Comparison of ENCODE assay signal across 8 mouse cellular contexts in genomic region chr6:120835474-120836374, GRCm38 (mm10). TPM values are rescaled to one million over a fixed set of nuclear protein-coding genes. Genes with fewer than 3 reads are reported as not detected.
DNase-seq lines count a peak whose midpoint lies in the region; ATAC-seq lines count a peak whose summit lies in the region.

Gene Bcl2l13 (plus strand): TSS chr6:120836212.

- no peaks in the 10 kb centered on the region for H3K27me3 ChIP-seq in hindbrain, embryonic 11.5 days (ENCODE audit: control insufficient read depth, insufficient read depth, low read length)

- H3K4me2 ChIP-seq in hindbrain, embryonic 11.5 days (replicated peaks; ENCODE audit: low read depth, low read length), result peak within 1 kb of the TSS; percentile 68

- no peaks in the 10 kb centered on the region for H3K36me3 ChIP-seq in hindbrain, embryonic 11.5 days (ENCODE audit: control insufficient read depth, insufficient read depth, low read length)

- WGBS in hindbrain, embryonic 11.5 days, result 6% methylated on average over 40 of the region's 40 CpGs

- H3K4me1 ChIP-seq in hindbrain, embryonic 11.5 days (replicated peaks; ENCODE audit: control insufficient read depth, insufficient read depth, low read length), result no peaks in the 10 kb centered on the region

- H3K4me3 ChIP-seq in hindbrain, embryonic 11.5 days (ENCODE audit: low read depth, low read length), result peak within 1 kb of the TSS; percentile 91

- ATAC-seq in hindbrain, embryonic 11.5 days (ENCODE audit: low FRiP score), result peak; percentile 94

- DNase-seq in MEL-GATA-1-ER (ENCODE audit: extremely low read depth, low read depth), result peak; percentile 81
- DNase-seq in cerebellum, adult 9-10 months, result peak; percentile 94
- DNase-seq in frontal cortex, adult 2 months (ENCODE audit: extremely low spot score in 1 of 2, low spot score in 1 of 2), result peak; percentile 82 to 95
- DNase-seq in hindbrain, embryonic 11.5 days (ENCODE audit: low spot score), result peak; percentile 96
- DNase-seq in layer of hippocampus, postnatal 10 days (ENCODE audit: low spot score in 2 of 2), result peak; percentile 97
- DNase-seq in lung, postnatal 10 days, result peak; percentile 97
- DNase-seq in ovary, postnatal 36 days (ENCODE audit: low spot score), result peak; percentile 97
- DNase-seq in thymus, postnatal 25 days, result peak; percentile 94

- H3K27ac ChIP-seq in hindbrain, embryonic 11.5 days (ENCODE audit: low read depth, low read length), result peak within 1 kb of the TSS; percentile 94

- peak within 1 kb of the TSS; percentile 95 for H3K9ac ChIP-seq in hindbrain, embryonic 11.5 days (ENCODE audit: low read depth, low read length)

- H3K9me3 ChIP-seq in hindbrain, embryonic 11.5 days (ENCODE audit: control insufficient read depth, low read length), result no peaks in the 10 kb centered on the region

RNA-seq across cellular contexts. Expression of gene Bcl2l13, which starts in this region (rescaled TPM):
- polyA plus RNA-seq in frontal cortex, adult 2 months (2012; rRNA removed), result 22.3 and 23.8 TPM in 2 replicates
- 31.7 and 33.7 TPM in 2 replicates for polyA plus RNA-seq in hindbrain, embryonic 11.5 days (2014; fragmentation: Nextera tagmentation; extraction: Ambion mirVana)
- 10 to 100 TPM; 45.1 to 52.0 TPM for total RNA-seq in layer of hippocampus, postnatal 10 days (2021)

Comparison
In these comparisons a context has a peak if more than half of its experiments do, and no peak if none do; other contexts are left out.
1. Peak in every context shown above with its lines: DNase-seq, ATAC-seq, H3K4me3 ChIP-seq and H3K27ac ChIP-seq.